ENCODE assay signal across 26 mouse cellular contexts in the genomic region with DNA sequence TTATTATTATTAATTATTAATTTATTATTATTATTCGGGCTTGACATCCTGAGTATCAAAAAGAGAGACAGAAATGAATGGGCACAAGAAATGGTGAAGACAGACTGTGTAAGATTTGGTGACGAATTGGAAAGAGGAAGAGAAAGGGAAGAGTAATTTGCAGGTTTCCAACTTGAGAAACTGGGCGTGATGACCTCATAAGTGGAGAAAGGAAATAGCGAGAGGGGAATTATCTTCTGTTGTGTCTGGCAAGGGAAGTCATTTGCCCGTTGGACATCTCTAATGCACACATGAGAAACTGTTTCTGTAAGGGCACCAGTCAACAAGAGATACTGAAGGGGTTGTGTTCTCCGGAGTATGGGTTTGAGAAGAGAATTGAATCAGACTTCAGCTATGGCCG.
DNase-seq lines count a peak whose midpoint lies in the region; ATAC-seq and TF ChIP-seq lines count a peak whose summit lies in the region.
"Had no signal": no experiment of that assay in that cellular context is flagged by ENCODE, and none has a peak within 500 bp of the region (broad histone marks: within the 10 kb centered on the region; RNA-seq: fewer than 3 reads in every experiment).

No protein-coding gene starts in this region.

- no peaks in the 10 kb centered on the region for H3K27me3 ChIP-seq in heart, embryonic 12.5 days (replicated peaks)
- no peaks in the 10 kb centered on the region for H3K27me3 ChIP-seq in kidney, embryonic 14.5 days (ENCODE audit: control insufficient read depth, insufficient read depth, low read length)
- no peaks in the 10 kb centered on the region for H3K27me3 ChIP-seq in lung, embryonic 16.5 days (ENCODE audit: control insufficient read depth, insufficient read depth, low read depth, low read length)
- H3K27me3 ChIP-seq in lung, postnatal 0 days (replicated peaks; ENCODE audit: insufficient read depth, low read length): no peaks in the 10 kb centered on the region
- H3K27me3 ChIP-seq: hindbrain, embryonic 12.5 days; intestine, embryonic 15.5 days; liver, embryonic 12.5 days had no signal

- H3K27ac ChIP-seq in heart, embryonic 12.5 days (ENCODE audit: poor library complexity, severe bottlenecking): peak overlapping the region; percentile 58
- peak overlapping the region; percentile 47; the same call in 1 of the 2 replicates for H3K27ac ChIP-seq in kidney, embryonic 14.5 days (ENCODE audit: low read depth, low read length)
- H3K27ac ChIP-seq in lung, embryonic 16.5 days (ENCODE audit: low read length): peak overlapping the region; percentile 31; the same call in 1 of the 2 replicates
- no peak overlapping the region for H3K27ac ChIP-seq in lung, postnatal 0 days (ENCODE audit: low read length)
- H3K27ac ChIP-seq: gastrocnemius, adult 2 months; hindbrain, embryonic 12.5 days; hindbrain, postnatal 0 days; intestine, embryonic 15.5 days had no signal

- peaks cover 19% of the 10 kb centered on the region for H3K4me1 ChIP-seq in heart, embryonic 12.5 days (replicated peaks)
- 0 out of 2 replicates have a peak, but pooled peaks cover 11% of the 10 kb centered on the region for H3K4me1 ChIP-seq in kidney, embryonic 14.5 days (ENCODE audit: control insufficient read depth, insufficient read depth, low read length)
- H3K4me1 ChIP-seq in lung, embryonic 16.5 days (replicated peaks; ENCODE audit: control insufficient read depth, insufficient read depth, low read length): peaks cover 15% of the 10 kb centered on the region
- H3K4me1 ChIP-seq in lung, postnatal 0 days (ENCODE audit: insufficient read depth, low read depth, low read length): no peaks in the 10 kb centered on the region
- H3K4me1 ChIP-seq: hindbrain, embryonic 12.5 days; intestine, embryonic 15.5 days had no signal

- no peak overlapping the region for H3K9ac ChIP-seq in heart, embryonic 12.5 days
- H3K9ac ChIP-seq in kidney, embryonic 14.5 days (ENCODE audit: low read depth, low read length): no peak overlapping the region
- no peak overlapping the region for H3K9ac ChIP-seq in lung, embryonic 16.5 days (ENCODE audit: low read length)
- H3K9ac ChIP-seq in lung, postnatal 0 days (replicated peaks; ENCODE audit: low read depth): no peak overlapping the region
- H3K9ac ChIP-seq: hindbrain, embryonic 12.5 days; intestine, embryonic 15.5 days; liver, embryonic 12.5 days; liver, postnatal 0 days had no signal

- DNase-seq in heart, adult 18-20 months: no peak
- DNase-seq in kidney, adult 18-20 months: no peak
- DNase-seq in lung, postnatal 0 days (ENCODE audit: low spot score): no peak
- no peak for DNase-seq in adipocyte (ENCODE audit: low spot score)
- DNase-seq: adrenal gland, adult 2 months; cerebellum, adult 2 months; cerebellum, postnatal 14 days; gastrocnemius, adult 2 months; gastrocnemius, postnatal 36 days; kidney, adult 9 months; kidney, postnatal 4 days; layer of hippocampus, postnatal 36 days; left cerebral cortex, postnatal 4 days; liver, postnatal 0 days; lung, postnatal 4 days; midbrain, embryonic 14.5 days; thymus, postnatal 4 days had no signal

- ATAC-seq in heart, embryonic 12.5 days (ENCODE audit: insufficient number of reproducible peaks, low FRiP score): peak; percentile 33; the same call in 1 of the 2 replicates
- ATAC-seq in kidney, embryonic 14.5 days (ENCODE audit: low FRiP score, low TSS enrichment): no peak
- no peak for ATAC-seq in lung, embryonic 16.5 days (ENCODE audit: low read depth)
- no peak for ATAC-seq in lung, postnatal 0 days
- ATAC-seq: forebrain, embryonic 16.5 days; hindbrain, postnatal 0 days; liver, postnatal 0 days had no signal

- no peak overlapping the region for H3K4me3 ChIP-seq in heart, embryonic 12.5 days
- H3K4me3 ChIP-seq in kidney, embryonic 14.5 days (ENCODE audit: low read length): no peak overlapping the region
- H3K4me3 ChIP-seq in lung, embryonic 16.5 days (ENCODE audit: low read length): no peak overlapping the region
- no peak overlapping the region for H3K4me3 ChIP-seq in lung, postnatal 0 days (ENCODE audit: low read depth, low read length)
- H3K4me3 ChIP-seq: erythroblast, embryonic 14.5 days; gastrocnemius, adult 2 months; hindbrain, embryonic 12.5 days; intestine, embryonic 15.5 days; liver, embryonic 12.5 days had no signal

- H3K9me3 ChIP-seq in heart, embryonic 12.5 days (replicated peaks): no peaks in the 10 kb centered on the region
- no peaks in the 10 kb centered on the region for H3K9me3 ChIP-seq in kidney, embryonic 14.5 days (ENCODE audit: control insufficient read depth, low read length)
- H3K9me3 ChIP-seq in lung, embryonic 16.5 days (ENCODE audit: control insufficient read depth, low read length): no peaks in the 10 kb centered on the region
- H3K9me3 ChIP-seq in lung, postnatal 0 days (ENCODE audit: low read length): no peaks in the 10 kb centered on the region
- H3K9me3 ChIP-seq: hindbrain, embryonic 12.5 days; intestine, embryonic 15.5 days; liver, embryonic 12.5 days had no signal

- H3K4me2 ChIP-seq in heart, embryonic 12.5 days: no peak overlapping the region
- H3K4me2 ChIP-seq in kidney, embryonic 14.5 days (replicated peaks; ENCODE audit: low read depth, low read length): no peak overlapping the region
- H3K4me2 ChIP-seq in lung, embryonic 16.5 days (ENCODE audit: low read depth, low read length): no peak overlapping the region
- no peak overlapping the region for H3K4me2 ChIP-seq in lung, postnatal 0 days (replicated peaks; ENCODE audit: low read depth, low read length)
- H3K4me2 ChIP-seq: hindbrain, embryonic 12.5 days; intestine, embryonic 15.5 days; liver, embryonic 12.5 days had no signal

- TF ChIP-seq CTCF in lung, postnatal 0 days (IDR thresholded peaks at IDR 0.05): no peak

- WGBS in heart, embryonic 12.5 days: 54% methylated on average over 7 of the region's 7 CpGs
- WGBS in kidney, embryonic 14.5 days: 83% methylated on average over 7 of the region's 7 CpGs
- 82% methylated on average over 7 of the region's 7 CpGs for WGBS in lung, embryonic 16.5 days
- WGBS in lung, postnatal 0 days: 79% methylated on average over 7 of the region's 7 CpGs

- no peaks in the 10 kb centered on the region for H3K36me3 ChIP-seq in heart, embryonic 12.5 days
- H3K36me3 ChIP-seq in kidney, embryonic 14.5 days (ENCODE audit: control insufficient read depth, insufficient read depth, low read length): no peaks in the 10 kb centered on the region
- 0 out of 2 replicates have a peak, but pooled peaks cover 3% of the 10 kb centered on the region for H3K36me3 ChIP-seq in lung, embryonic 16.5 days (ENCODE audit: control insufficient read depth, insufficient read depth, low read length)
- no peaks in the 10 kb centered on the region for H3K36me3 ChIP-seq in lung, postnatal 0 days (ENCODE audit: insufficient read depth, low read length)
- H3K36me3 ChIP-seq: hindbrain, embryonic 12.5 days; intestine, embryonic 15.5 days; liver, embryonic 12.5 days had no signal

- TF ChIP-seq EP300 in lung, postnatal 0 days (IDR thresholded peaks at IDR 0.05): no peak
